Mouse (Mus musculus) liver, embryonic 16.5 days (tissue): ENCODE data around the gene Il12rb2. TPM values are rescaled to one million over a fixed set of nuclear protein-coding genes. Genes with fewer than 3 reads are reported as not detected.

Experiments used
- ATAC-seq: fragments of 200-750 bp; cut with Nextera tagmentation; 2 replicates; pipeline ENCODE4 v1.8.0; 2017; ENCODE audit warnings: low read depth, mild to moderate bottlenecking, moderate number of reproducible peaks, moderate library complexity
- H3K27ac ChIP-seq: fragments of 300-500 bp; sonication (generic); 2 replicates; pipeline ENCODE4 v1.5.1; 2014; ENCODE audit warnings: mild to moderate bottlenecking, low read length
- H3K27me3 ChIP-seq: fragments of 300-500 bp; sonication (generic); 2 replicates; pipeline ENCODE4 v1.6.1; 2014; ENCODE audit warnings: low read depth, low read length, mixed read lengths; ENCODE audit not compliant: control insufficient read depth, insufficient read depth
- H3K36me3 ChIP-seq: fragments of 300-500 bp; sonication (generic); 2 replicates; pipeline ENCODE4 v1.6.1; 2014; ENCODE audit warnings: mild to moderate bottlenecking; ENCODE audit not compliant: control insufficient read depth, insufficient read depth
- H3K4me1 ChIP-seq: fragments of 300-500 bp; sonication (generic); 2 replicates; pipeline ENCODE4 v1.6.1; 2014; ENCODE audit warnings: low read depth, low read length, mixed read lengths; ENCODE audit not compliant: control insufficient read depth
- H3K4me2 ChIP-seq: fragments of 300-500 bp; sonication (generic); 2 replicates; pipeline ENCODE4 v1.6.1; 2014; ENCODE audit warnings: low read depth, low read length, mixed read lengths
- H3K4me3 ChIP-seq: fragments of 300-500 bp; sonication (generic); 2 replicates; pipeline ENCODE4 v1.5.1; 2014; ENCODE audit warnings: low read depth, mild to moderate bottlenecking, low read length
- H3K9ac ChIP-seq: fragments of 300-500 bp; sonication (generic); 2 replicates; pipeline ENCODE4 v1.6.1; 2014; ENCODE audit warnings: low read depth, low read length
- H3K9me3 ChIP-seq: fragments of 300-500 bp; sonication (generic); replicated peaks from 2 replicates; pipeline ENCODE4 v1.6.1; 2016; ENCODE audit warnings: low read length; ENCODE audit not compliant: control insufficient read depth
- WGBS: fragments of 180-500 bp; shearing (Covaris S2); extraction: QIAGEN DNeasy Blood & Tissue Kit; methylation state at CpG from one replicate; pipeline ENCODE4 v1.1.7; 2014; ENCODE audit not compliant: insufficient replicate concordance; 5-methylcytosine and 5-hydroxymethylcytosine counted together
- polyA plus RNA-seq: library from polyadenylated mRNA; unstranded; fragments of >200 nt; fragmentation: Nextera tagmentation; extraction: Ambion mirVana; gene quantifications from 2 replicates; pipeline ENCODE4 v1.2.1, GENCODE M21; 2015

Gene Il12rb2
- polyA plus RNA-seq, 1 experiment from 2014 or later, result 0.19 TPM

GRCm38 (mm10) chr6:67277944-67278343 lies 98.0 kb downstream of the Il12rb2 start:
- no peaks in the 10 kb centered on the region for H3K9me3 ChIP-seq
- no peak overlapping the region for H3K4me2 ChIP-seq
- WGBS, result 69% methylated on average over 5 of the region's 5 CpGs
- H3K4me1 ChIP-seq, result peaks cover 3% of the 10 kb centered on the region
- H3K36me3 ChIP-seq, result peaks cover 49% of the 10 kb centered on the region
- no peak for ATAC-seq
- no peak overlapping the region for H3K9ac ChIP-seq
- H3K27ac ChIP-seq, result no peak overlapping the region
- H3K27me3 ChIP-seq, result no peaks in the 10 kb centered on the region
- H3K4me3 ChIP-seq, result no peak overlapping the region

- Histone ChIP-seq H3K4me2 (peak overlapping the region; percentile 66), H3K4me3 (peak overlapping the region; percentile 52), H3K9ac (peak overlapping the region; percentile 38), H3K4me1 (peaks cover 18% of the 10 kb centered on the region), H3K27ac (no peak overlapping the region; the same call in 1 of the 2 replicates), H3K36me3 (peaks cover 20% of the 10 kb centered on the region), H3K27me3 (no peaks in the 10 kb centered on the region), H3K9me3 (no peaks in the 10 kb centered on the region)
- no peak for ATAC-seq
- WGBS, result 6% methylated on average over 2 of the region's 2 CpGs
Observed at GRCm38 (mm10) chr6:67269459-67269858, 106.5 kb downstream of the Il12rb2 start.

GRCm38 (mm10) chr6:67268983-67269382 lies 107.0 kb downstream of the Il12rb2 start:
- H3K4me1 ChIP-seq, result peaks cover 18% of the 10 kb centered on the region
- H3K4me3 ChIP-seq, result peak overlapping the region; percentile 52
- ATAC-seq, result no peak
- peak overlapping the region; percentile 66 for H3K4me2 ChIP-seq
- H3K27me3 ChIP-seq, result no peaks in the 10 kb centered on the region
- peak overlapping the region; percentile 47 for H3K9ac ChIP-seq
- H3K36me3 ChIP-seq, result peaks cover 17% of the 10 kb centered on the region
- H3K27ac ChIP-seq, result no peak overlapping the region
- WGBS, result 2% methylated on average over 1 of the region's 1 CpGs
- no peaks in the 10 kb centered on the region for H3K9me3 ChIP-seq

GRCm38 (mm10) chr6:67268245-67268612 lies 107.8 kb downstream of the Il12rb2 start:
- WGBS, result 1% methylated on average over 2 of the region's 2 CpGs
- no peak for ATAC-seq
- Histone ChIP-seq H3K27me3 (no peaks in the 10 kb centered on the region), H3K4me1 (peaks cover 16% of the 10 kb centered on the region), H3K4me2 (peak overlapping the region; percentile 53), H3K36me3 (peaks cover 12% of the 10 kb centered on the region), H3K4me3 (peak overlapping the region; percentile 100), H3K9me3 (no peaks in the 10 kb centered on the region), H3K9ac (peak overlapping the region; percentile 99), H3K27ac (peak overlapping the region; percentile 87; the same call in 1 of the 2 replicates)

- H3K36me3 ChIP-seq, result peaks cover 8% of the 10 kb centered on the region
- peaks cover 16% of the 10 kb centered on the region for H3K4me1 ChIP-seq
- peak overlapping the region; percentile 99 for H3K9ac ChIP-seq
- ATAC-seq, result peak; percentile 3
- H3K4me3 ChIP-seq, result peak overlapping the region; percentile 100
- peak overlapping the region; percentile 53 for H3K4me2 ChIP-seq
- peak overlapping the region; percentile 87 for H3K27ac ChIP-seq
- no peaks in the 10 kb centered on the region for H3K27me3 ChIP-seq
- 0% methylated on average over 65 of the region's 65 CpGs for WGBS
- no peaks in the 10 kb centered on the region for H3K9me3 ChIP-seq
Observed at GRCm38 (mm10) chr6:67267408-67268244, 108.4 kb downstream of the Il12rb2 start.

- Histone ChIP-seq H3K27ac (peak overlapping the region; percentile 87), H3K4me1 (peaks cover 16% of the 10 kb centered on the region), H3K4me2 (peak overlapping the region; percentile 90), H3K9me3 (no peaks in the 10 kb centered on the region), H3K9ac (peak overlapping the region; percentile 99), H3K36me3 (peaks cover 5% of the 10 kb centered on the region), H3K27me3 (no peaks in the 10 kb centered on the region), H3K4me3 (peak overlapping the region; percentile 100)
- under 1% methylated on average over 67 of the region's 68 CpGs for WGBS
- ATAC-seq, result peak; percentile 99
Observed at GRCm38 (mm10) chr6:67266664-67267407, 109.2 kb downstream of the Il12rb2 start.

- H3K4me3 ChIP-seq, result peak overlapping the region; percentile 100
- H3K9ac ChIP-seq, result peak overlapping the region; percentile 72
- no peaks in the 10 kb centered on the region for H3K9me3 ChIP-seq
- H3K27ac ChIP-seq, result peak overlapping the region; percentile 86
- H3K36me3 ChIP-seq, result no peaks in the 10 kb centered on the region
- ATAC-seq, result peak; percentile 49
- WGBS, result under 1% methylated on average over 23 of the region's 23 CpGs
- no peaks in the 10 kb centered on the region for H3K27me3 ChIP-seq
- peaks cover 16% of the 10 kb centered on the region for H3K4me1 ChIP-seq
- peak overlapping the region; percentile 90 for H3K4me2 ChIP-seq
Observed at GRCm38 (mm10) chr6:67266159-67266657, 109.8 kb downstream of the Il12rb2 start.

- no peaks in the 10 kb centered on the region for H3K9me3 ChIP-seq
- H3K4me3 ChIP-seq, result no peak overlapping the region
- H3K27me3 ChIP-seq, result no peaks in the 10 kb centered on the region
- ATAC-seq, result no peak
- peak overlapping the region; percentile 27; the same call in 1 of the 2 replicates for H3K4me2 ChIP-seq
- no peaks in the 10 kb centered on the region for H3K36me3 ChIP-seq
- H3K27ac ChIP-seq, result peak overlapping the region; percentile 48
- 30% methylated on average over 7 of the region's 7 CpGs for WGBS
- peak overlapping the region; percentile 31; the same call in 1 of the 2 replicates for H3K9ac ChIP-seq
- peaks cover 16% of the 10 kb centered on the region for H3K4me1 ChIP-seq
Observed at GRCm38 (mm10) chr6:67264935-67265334, 111.1 kb downstream of the Il12rb2 start.
